Mouse (Mus musculus): Measurements from ENCODE around the gene Tnrc6c. TPM values are rescaled to one million over a fixed set of nuclear protein-coding genes. Genes with fewer than 3 reads are reported as not detected.

The Tnrc6c gene
- polyA plus RNA-seq, 1 experiment, result 22.7 TPM

DNA sequence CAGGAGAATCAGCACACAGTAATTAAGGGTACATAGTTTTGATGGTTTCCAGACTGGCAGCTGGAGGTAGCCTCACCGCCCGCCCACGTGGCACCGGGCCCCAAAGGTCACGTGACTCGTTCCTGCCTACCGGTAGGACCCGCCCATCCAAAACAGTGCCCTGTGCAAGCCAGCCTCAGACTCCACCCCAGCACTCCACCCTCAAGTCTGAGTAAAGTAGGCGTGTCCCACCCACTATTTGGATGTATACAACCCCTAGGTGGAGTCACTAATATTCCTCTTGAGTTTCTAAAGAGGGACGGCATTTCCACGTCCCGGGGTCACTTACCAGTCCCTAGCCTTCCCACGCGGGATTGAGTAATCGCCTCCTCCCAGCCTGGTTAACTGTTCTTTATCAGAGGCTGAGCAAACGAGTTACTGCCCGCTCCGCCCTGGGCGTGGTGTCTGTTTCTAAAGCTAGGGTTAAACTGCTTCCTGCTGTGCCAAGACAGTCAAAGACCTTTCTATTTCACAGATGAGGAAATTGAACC, 126.6 kb downstream of the Tnrc6c start:
- H3K4me1 ChIP-seq (ENCODE audit: control insufficient read depth, insufficient read depth, insufficient read length), result peaks cover 18% of the 10 kb centered on the region; the same call in 1 of the 2 replicates
- under 1% methylated on average over 19 of the region's 19 CpGs for WGBS

DNA sequence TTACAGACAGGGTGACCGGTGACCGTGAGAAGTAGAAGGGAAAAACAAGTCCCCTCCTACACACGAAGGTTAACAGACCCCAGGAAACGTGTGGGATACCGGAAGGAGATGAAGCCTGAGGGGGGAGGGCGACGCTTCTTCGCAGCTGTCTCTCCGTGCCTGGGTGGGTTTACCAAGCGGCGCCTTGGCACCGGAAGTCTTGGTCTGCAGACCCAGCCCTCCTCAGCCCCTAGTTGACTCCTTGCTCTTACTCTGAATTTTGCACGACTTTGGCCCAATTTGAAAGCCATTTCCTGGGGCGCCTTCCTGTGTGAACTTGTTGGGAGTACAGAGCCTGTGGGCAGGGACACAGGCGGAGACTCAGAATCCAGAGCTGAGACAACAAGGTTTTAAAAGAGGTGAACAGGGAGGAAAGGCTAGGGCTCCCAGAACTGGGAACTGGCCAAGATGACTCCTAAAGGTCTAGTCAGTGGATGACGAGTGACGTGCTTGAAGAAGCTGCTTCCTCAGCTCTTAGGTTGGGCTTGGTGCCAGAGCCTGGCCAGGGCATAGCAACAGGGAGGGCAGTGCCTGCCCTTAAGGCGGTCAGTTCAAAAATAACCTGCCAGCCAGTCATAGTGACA, 127.2 kb downstream of the Tnrc6c start:
- no peak for TF ChIP-seq CTCF (IDR thresholded peaks at IDR 0.05; ENCODE audit: extremely low read depth, insufficient read depth, insufficient read length, insufficient replicate concordance)
- TF ChIP-seq POLR2A (IDR thresholded peaks at IDR 0.05; ENCODE audit: low read depth, low read length), result peak; percentile 12; the same call in 1 of the 2 replicates
- Histone ChIP-seq H3K27ac (ENCODE audit: insufficient read depth, low read length) (peak overlapping the region; percentile 99), H3K27me3 (ENCODE audit: control insufficient read depth, insufficient read depth, low read length) (no peaks in the 10 kb centered on the region), H3K36me3 (ENCODE audit: control insufficient read depth, insufficient read depth, low read length) (peaks cover 19% of the 10 kb centered on the region), H3K4me1 (ENCODE audit: control insufficient read depth, insufficient read depth, insufficient read length) (peaks cover 14% of the 10 kb centered on the region; the same call in 1 of the 2 replicates), H3K4me3 (ENCODE audit: extremely low read depth, insufficient read depth, insufficient read length) (peak overlapping the region; percentile 86)
- DNase-seq (ENCODE audit: low read depth in 1 of 2, low spot score in 2 of 2), result peak in 1 of 2 experiments; percentile 72
- WGBS, result 1% methylated on average over 18 of the region's 18 CpGs

More for the DNA sequence above, 126.6 kb downstream of the Tnrc6c start:
- peak overlapping the region; percentile 86 for H3K4me3 ChIP-seq (ENCODE audit: extremely low read depth, insufficient read depth, insufficient read length)
- H3K27me3 ChIP-seq (ENCODE audit: control insufficient read depth, insufficient read depth, low read length), result no peaks in the 10 kb centered on the region
- peaks cover 24% of the 10 kb centered on the region for H3K36me3 ChIP-seq (ENCODE audit: control insufficient read depth, insufficient read depth, low read length)
- no peak for TF ChIP-seq POLR2A (IDR thresholded peaks at IDR 0.05; ENCODE audit: low read depth, low read length)
- TF ChIP-seq CTCF (IDR thresholded peaks at IDR 0.05; ENCODE audit: extremely low read depth, insufficient read depth, insufficient read length, insufficient replicate concordance), result no peak
- peak; percentile 95 to 96 for DNase-seq (ENCODE audit: low read depth in 1 of 2, low spot score in 2 of 2)
- H3K27ac ChIP-seq (ENCODE audit: insufficient read depth, low read length), result peak overlapping the region; percentile 99

DNA sequence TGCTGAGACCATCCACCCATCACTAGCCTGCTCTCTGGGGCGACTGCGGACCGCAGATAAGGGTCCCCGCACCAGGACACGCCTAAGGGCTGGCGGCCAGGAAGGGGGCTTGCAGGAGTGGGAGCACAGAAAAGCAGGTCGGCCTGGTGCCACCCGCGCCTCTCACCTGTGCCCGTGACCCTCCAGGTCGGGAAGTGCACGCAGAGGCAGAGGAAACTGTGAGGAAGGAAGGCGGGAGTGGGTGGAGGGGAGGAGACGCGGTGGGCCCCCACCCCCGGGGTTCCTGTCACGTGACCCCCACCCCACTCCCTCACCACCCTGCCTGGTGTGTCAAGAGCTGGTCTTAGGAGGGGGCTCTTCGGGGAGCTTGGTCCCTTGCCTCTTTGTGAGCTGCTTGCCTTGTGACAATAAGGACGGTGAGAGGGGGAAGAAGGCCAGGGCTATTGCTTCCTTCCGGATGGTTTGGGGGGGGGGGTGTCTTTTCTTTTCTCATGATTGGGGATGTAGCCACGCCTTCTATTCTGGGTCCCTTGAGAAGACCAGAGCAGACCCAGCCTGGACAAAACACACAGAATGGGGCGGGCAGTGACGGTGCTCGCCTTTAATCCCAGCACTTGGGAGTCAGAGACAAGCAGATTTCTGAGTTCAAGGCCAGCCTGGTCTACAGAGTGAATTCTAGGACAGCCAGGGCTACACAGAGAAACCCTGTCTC, 128.1 kb downstream of the Tnrc6c start, which contains the start of the genes Tmc8 and Tmc6:
Gene Tmc8 (plus strand): TSS at position 84 of the 712 bp plus-strand sequence.
Gene Tmc6 (minus strand): TSS at position 206 of the 712 bp plus-strand sequence.
- WGBS, result 2% methylated on average over 21 of the region's 24 CpGs
- peaks cover 17% of the 10 kb centered on the region for H3K36me3 ChIP-seq (ENCODE audit: control insufficient read depth, insufficient read depth, low read length)
- no peaks in the 10 kb centered on the region for H3K27me3 ChIP-seq (ENCODE audit: control insufficient read depth, insufficient read depth, low read length)
- TF ChIP-seq POLR2A (IDR thresholded peaks at IDR 0.05; ENCODE audit: low read depth, low read length), result peak; percentile 91
- no peak for TF ChIP-seq CTCF (IDR thresholded peaks at IDR 0.05; ENCODE audit: extremely low read depth, insufficient read depth, insufficient read length, insufficient replicate concordance)
- H3K4me1 ChIP-seq (ENCODE audit: control insufficient read depth, insufficient read depth, insufficient read length), result peaks cover 12% of the 10 kb centered on the region; the same call in 1 of the 2 replicates
- H3K27ac ChIP-seq (ENCODE audit: insufficient read depth, low read length), result peak within 1 kb of the TSS; percentile 99
- peak within 1 kb of the TSS; percentile 86 for H3K4me3 ChIP-seq (ENCODE audit: extremely low read depth, insufficient read depth, insufficient read length)
- peak; percentile 72 to 88 for DNase-seq (ENCODE audit: low read depth in 1 of 2, low spot score in 2 of 2)

GRCm38 (mm10) chr11:117782705-117783034, 128.6 kb downstream of the Tnrc6c start:
- Histone ChIP-seq H3K36me3 (ENCODE audit: control insufficient read depth, insufficient read depth, low read length) (peaks cover 15% of the 10 kb centered on the region), H3K27ac (ENCODE audit: insufficient read depth, low read length) (peak overlapping the region; percentile 99), H3K4me3 (ENCODE audit: extremely low read depth, insufficient read depth, insufficient read length) (peak overlapping the region; percentile 86), H3K27me3 (ENCODE audit: control insufficient read depth, insufficient read depth, low read length) (no peaks in the 10 kb centered on the region), H3K4me1 (ENCODE audit: control insufficient read depth, insufficient read depth, insufficient read length) (peaks cover 12% of the 10 kb centered on the region; the same call in 1 of the 2 replicates)
- WGBS, result 14% methylated on average over 9 of the region's 9 CpGs
- no peak for TF ChIP-seq POLR2A (IDR thresholded peaks at IDR 0.05; ENCODE audit: low read depth, low read length)
- no peak for DNase-seq (ENCODE audit: low read depth in 1 of 2, low spot score in 2 of 2)

- Histone ChIP-seq H3K4me1 (ENCODE audit: control insufficient read depth, insufficient read depth, insufficient read length) (peaks cover 11% of the 10 kb centered on the region; the same call in 1 of the 2 replicates), H3K27ac (ENCODE audit: insufficient read depth, low read length) (peak overlapping the region; percentile 99), H3K36me3 (ENCODE audit: control insufficient read depth, insufficient read depth, low read length) (peaks cover 12% of the 10 kb centered on the region), H3K4me3 (ENCODE audit: extremely low read depth, insufficient read depth, insufficient read length) (peak overlapping the region; percentile 86), H3K27me3 (ENCODE audit: control insufficient read depth, insufficient read depth, low read length) (no peaks in the 10 kb centered on the region)
- 6% methylated on average over 31 of the region's 31 CpGs for WGBS
- peak in 1 of 2 experiments; percentile 81 for DNase-seq (ENCODE audit: low read depth in 1 of 2, low spot score in 2 of 2)
- TF ChIP-seq CTCF (IDR thresholded peaks at IDR 0.05; ENCODE audit: extremely low read depth, insufficient read depth, insufficient read length, insufficient replicate concordance) (peak; percentile 60), POLR2A (IDR thresholded peaks at IDR 0.05; ENCODE audit: low read depth, low read length) (peak; percentile 73)
These were observed 129.0 kb downstream of the Tnrc6c start for GRCm38 (mm10) chr11:117783089-117783488.

DNA sequence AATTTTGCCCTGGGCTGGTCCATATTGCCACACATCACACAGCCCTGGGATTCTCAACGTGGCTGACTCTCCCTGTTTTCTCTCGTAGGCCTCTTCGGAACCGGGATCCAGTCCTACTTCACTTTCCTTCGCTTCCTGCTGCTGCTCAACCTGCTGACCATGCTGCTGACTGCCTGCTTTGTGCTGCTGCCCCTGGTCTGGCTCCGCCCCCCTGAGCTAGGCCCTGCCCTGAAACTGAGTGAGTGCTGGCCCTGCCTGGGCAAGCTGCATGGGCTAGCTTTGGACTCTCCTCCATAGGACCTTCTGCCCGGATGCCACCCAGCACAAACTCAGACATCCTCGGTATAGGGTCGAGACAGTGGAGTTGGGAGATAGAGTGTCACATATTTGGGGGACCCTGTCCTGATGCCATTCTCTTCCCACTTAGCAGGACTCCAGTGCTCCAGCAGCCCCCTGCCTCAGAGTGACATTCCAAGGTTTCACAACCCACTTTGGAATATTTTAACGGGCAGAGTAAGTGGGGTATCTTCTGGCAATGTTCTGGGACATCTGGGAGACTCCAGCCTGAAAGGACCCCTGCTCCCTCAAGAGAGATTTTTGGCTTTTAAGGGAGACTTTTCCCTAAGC, 129.7 kb downstream of the Tnrc6c start:
- no peak overlapping the region; the same call in 1 of the 2 replicates for H3K4me3 ChIP-seq (ENCODE audit: extremely low read depth, insufficient read depth, insufficient read length)
- H3K36me3 ChIP-seq (ENCODE audit: control insufficient read depth, insufficient read depth, low read length), result peaks cover 6% of the 10 kb centered on the region
- H3K4me1 ChIP-seq (ENCODE audit: control insufficient read depth, insufficient read depth, insufficient read length), result peaks cover 5% of the 10 kb centered on the region; the same call in 1 of the 2 replicates
- WGBS, result 71% methylated on average over 10 of the region's 10 CpGs
- TF ChIP-seq POLR2A (IDR thresholded peaks at IDR 0.05; ENCODE audit: low read depth, low read length) (no peak), CTCF (IDR thresholded peaks at IDR 0.05; ENCODE audit: extremely low read depth, insufficient read depth, insufficient read length, insufficient replicate concordance) (no peak)
- DNase-seq (ENCODE audit: low read depth in 1 of 2, low spot score in 2 of 2), result peak in 1 of 2 experiments; percentile 49
- H3K27me3 ChIP-seq (ENCODE audit: control insufficient read depth, insufficient read depth, low read length), result no peaks in the 10 kb centered on the region
- peak overlapping the region; percentile 99 for H3K27ac ChIP-seq (ENCODE audit: insufficient read depth, low read length)
